Comparison of ENCODE assay signal across 16 mouse cellular contexts in genomic region chr5:48636675-48637074, GRCm38 (mm10).
"Had no signal": no experiment of that assay in that cellular context is flagged by ENCODE, and none has a peak within 500 bp of the region (broad histone marks: within the 10 kb centered on the region; RNA-seq: fewer than 3 reads in every experiment).

No protein-coding gene starts in this region.

- H3K4me3 ChIP-seq: neural tube, embryonic 13.5 days; neural tube, embryonic 15.5 days; stomach, embryonic 15.5 days had no signal

- H3K9me3 ChIP-seq: neural tube, embryonic 13.5 days; neural tube, embryonic 15.5 days; stomach, embryonic 15.5 days had no signal

- H3K4me1 ChIP-seq: neural tube, embryonic 13.5 days; neural tube, embryonic 15.5 days; stomach, embryonic 15.5 days had no signal

- H3K27ac ChIP-seq: neural tube, embryonic 13.5 days; neural tube, embryonic 15.5 days; stomach, embryonic 15.5 days; stomach, postnatal 0 days had no signal

- DNase-seq: retina, postnatal 1 day; right cerebral cortex, adult 18-20 months; right cerebral cortex, postnatal 14 days; right cerebral cortex, postnatal 25 days; right cerebral cortex, postnatal 4 days; spleen, adult 18-20 months; thymus, adult 18-20 months; thymus, adult 2 months; thymus, postnatal 14 days; thymus, postnatal 25 days; thymus, postnatal 36 days; thymus, postnatal 4 days had no signal

- H3K36me3 ChIP-seq: neural tube, embryonic 13.5 days; neural tube, embryonic 15.5 days; stomach, embryonic 15.5 days had no signal

- H3K4me2 ChIP-seq: neural tube, embryonic 13.5 days; neural tube, embryonic 15.5 days; stomach, embryonic 15.5 days had no signal

- H3K27me3 ChIP-seq: neural tube, embryonic 13.5 days; neural tube, embryonic 15.5 days; stomach, embryonic 15.5 days had no signal

- H3K9ac ChIP-seq: neural tube, embryonic 13.5 days; neural tube, embryonic 15.5 days; stomach, embryonic 15.5 days had no signal
